Mouse (Mus musculus) E14TG2a.4 (cell line): Measurements from ENCODE around the gene Arid3a.

ENCODE experiments used
- CTCF ChIP-seq: conservative IDR thresholded peaks from 2 replicates; pipeline ENCODE4 v1.5.1; 2014; ENCODE audit warnings: low read length
- POU5F1 ChIP-seq: IDR thresholded peaks from 2 replicates; pipeline ENCODE4 v1.6.1; 2014; ENCODE audit warnings: low read length, borderline replicate concordance

DNA sequence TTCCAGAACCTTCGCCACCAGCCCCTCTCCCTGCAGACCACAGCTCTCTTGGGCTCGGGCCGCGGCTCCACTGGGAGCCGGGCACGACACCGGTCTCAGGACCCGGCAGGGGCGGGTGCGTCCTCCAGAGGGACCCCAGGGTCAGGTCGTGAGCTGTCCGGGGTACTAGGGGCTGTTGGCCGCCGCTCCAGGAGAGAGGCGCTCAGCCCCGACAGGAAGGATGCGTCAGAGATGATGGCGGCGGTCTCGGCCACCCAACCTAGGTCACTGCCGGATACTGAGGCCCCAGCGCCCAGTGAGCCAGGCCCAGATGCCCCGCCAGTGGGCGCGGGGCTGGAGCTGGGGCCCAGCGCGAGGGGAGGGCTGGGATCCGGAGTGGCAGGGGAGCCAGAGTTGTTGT lies 50.5 kb downstream of the Arid3a start:
- TF ChIP-seq CTCF: no peak
- no peak for TF ChIP-seq POU5F1
